Mouse (Mus musculus): ENCODE measurements around the gene Rnase12. TPM values are rescaled to one million over a fixed set of nuclear protein-coding genes. Genes with fewer than 3 reads are reported as not detected.

Gene Rnase12
- total and polyA plus RNA-seq, 2 experiments: not detected

GRCm38 (mm10) chr14:51009572-51009971 is 47.9 kb downstream of the Rnase12 start:
- DNase-seq (ENCODE audit: extremely low read depth, low read depth, low spot score): peak; percentile 94
- Histone ChIP-seq H3K9ac (ENCODE audit: low read depth, low read length) (no peak overlapping the region), H3K4me1 (ENCODE audit: control insufficient read depth, insufficient read depth, low read length) (peaks cover 19% of the 10 kb centered on the region), H3K4me3 (ENCODE audit: insufficient read depth, low read depth, low read length) (no peak overlapping the region), H3K79me2 (ENCODE audit: control insufficient read depth, insufficient read depth, low read length) (no peaks in the 10 kb centered on the region), H3K27me3 (ENCODE audit: control insufficient read depth, insufficient read depth, low read length) (no peaks in the 10 kb centered on the region), H3K27ac (replicated peaks; ENCODE audit: insufficient read depth, low read depth, low read length) (peak overlapping the region; percentile 14; the same call in 1 of the 2 replicates), H3K36me3 (ENCODE audit: control insufficient read depth, insufficient read depth, low read length) (no peaks in the 10 kb centered on the region)
- TF ChIP-seq CTCF (IDR thresholded peaks at IDR 0.05; ENCODE audit: low read depth, low read length) (no peak), POLR2A (IDR thresholded peaks at IDR 0.05; ENCODE audit: extremely low read depth, insufficient read depth, low read length) (no peak)
- 36% methylated on average over 6 of the region's 6 CpGs for WGBS

- H3K9ac ChIP-seq (ENCODE audit: low read depth, low read length): no peak overlapping the region
- DNase-seq (ENCODE audit: extremely low read depth, low read depth, low spot score): no peak
- TF ChIP-seq CTCF (IDR thresholded peaks at IDR 0.05; ENCODE audit: low read depth, low read length): no peak
- no peak for TF ChIP-seq POLR2A (IDR thresholded peaks at IDR 0.05; ENCODE audit: extremely low read depth, insufficient read depth, low read length)
- no peak overlapping the region for H3K4me3 ChIP-seq (ENCODE audit: insufficient read depth, low read depth, low read length)
- H3K79me2 ChIP-seq (ENCODE audit: control insufficient read depth, insufficient read depth, low read length): no peaks in the 10 kb centered on the region
- no peaks in the 10 kb centered on the region for H3K27me3 ChIP-seq (ENCODE audit: control insufficient read depth, insufficient read depth, low read length)
- H3K4me1 ChIP-seq (ENCODE audit: control insufficient read depth, insufficient read depth, low read length): peaks cover 19% of the 10 kb centered on the region
- H3K27ac ChIP-seq (replicated peaks; ENCODE audit: insufficient read depth, low read depth, low read length): peak overlapping the region; percentile 78
- WGBS: 73% methylated on average over 4 of the region's 4 CpGs
- no peaks in the 10 kb centered on the region for H3K36me3 ChIP-seq (ENCODE audit: control insufficient read depth, insufficient read depth, low read length)
Observed at GRCm38 (mm10) chr14:51008781-51009180, 48.7 kb downstream of the Rnase12 start.

GRCm38 (mm10) chr14:51007914-51008713 is 49.3 kb downstream of the Rnase12 start:
- H3K4me1 ChIP-seq (ENCODE audit: control insufficient read depth, insufficient read depth, low read length): peaks cover 19% of the 10 kb centered on the region
- no peaks in the 10 kb centered on the region for H3K27me3 ChIP-seq (ENCODE audit: control insufficient read depth, insufficient read depth, low read length)
- WGBS: 22% methylated on average over 13 of the region's 13 CpGs
- H3K79me2 ChIP-seq (ENCODE audit: control insufficient read depth, insufficient read depth, low read length): no peaks in the 10 kb centered on the region
- DNase-seq (ENCODE audit: extremely low read depth, low read depth, low spot score): peak; percentile 100
- no peak overlapping the region for H3K4me3 ChIP-seq (ENCODE audit: insufficient read depth, low read depth, low read length)
- TF ChIP-seq CTCF (IDR thresholded peaks at IDR 0.05; ENCODE audit: low read depth, low read length) (no peak), POLR2A (IDR thresholded peaks at IDR 0.05; ENCODE audit: extremely low read depth, insufficient read depth, low read length) (no peak)
- peak overlapping the region; percentile 96 for H3K27ac ChIP-seq (replicated peaks; ENCODE audit: insufficient read depth, low read depth, low read length)
- H3K36me3 ChIP-seq (ENCODE audit: control insufficient read depth, insufficient read depth, low read length): no peaks in the 10 kb centered on the region
- H3K9ac ChIP-seq (ENCODE audit: low read depth, low read length): peak overlapping the region; percentile 55

- Histone ChIP-seq H3K4me1 (ENCODE audit: control insufficient read depth, insufficient read depth, low read length) (peaks cover 19% of the 10 kb centered on the region), H3K27me3 (ENCODE audit: control insufficient read depth, insufficient read depth, low read length) (no peaks in the 10 kb centered on the region), H3K36me3 (ENCODE audit: control insufficient read depth, insufficient read depth, low read length) (no peaks in the 10 kb centered on the region), H3K9ac (ENCODE audit: low read depth, low read length) (peak within 1 kb of the TSS; percentile 55), H3K27ac (replicated peaks; ENCODE audit: insufficient read depth, low read depth, low read length) (peak within 1 kb of the TSS; percentile 96), H3K79me2 (ENCODE audit: control insufficient read depth, insufficient read depth, low read length) (no peaks in the 10 kb centered on the region), H3K4me3 (ENCODE audit: insufficient read depth, low read depth, low read length) (no peak within 1 kb of the TSS)
- TF ChIP-seq CTCF (IDR thresholded peaks at IDR 0.05; ENCODE audit: low read depth, low read length): no peak
- no peak for TF ChIP-seq POLR2A (IDR thresholded peaks at IDR 0.05; ENCODE audit: extremely low read depth, insufficient read depth, low read length)
- DNase-seq (ENCODE audit: extremely low read depth, low read depth, low spot score): no peak
- WGBS: 83% methylated on average over 8 of the region's 8 CpGs
Observed at GRCm38 (mm10) chr14:51007152-51007801, 50.2 kb downstream of the Rnase12 start, which contains the start of gene Rnase10. Rnase10 (plus strand) TSS chr14:51007751.

Other genes with a start within 250 kb of the Rnase12 start
- gene Ccnb1ip1, start 249.9 kb downstream of the Rnase12 start, total RNA-seq (2014; rRNA removed): 0.92 TPM in 1 of 2 replicates, not detected in the other
- gene Ccnb1ip1, start 249.9 kb downstream of the Rnase12 start, polyA plus RNA-seq (2012; rRNA removed): not detected in 2 replicates
- gene Parp2, start 249.8 kb downstream of the Rnase12 start, total RNA-seq (2014; rRNA removed): 11.0 and 11.5 TPM in 2 replicates
- 4.8 and 6.2 TPM in 2 replicates for gene Parp2, start 249.8 kb downstream of the Rnase12 start, polyA plus RNA-seq (2012; rRNA removed)
- gene Tep1, start 187.1 kb downstream of the Rnase12 start, total RNA-seq (2014; rRNA removed): 9.0 and 14.2 TPM in 2 replicates
- 9.9 and 13.1 TPM in 2 replicates for gene Tep1, start 187.1 kb downstream of the Rnase12 start, polyA plus RNA-seq (2012; rRNA removed)
- 0.07 and 0.09 TPM in 2 replicates for gene Klhl33, start 160.2 kb downstream of the Rnase12 start, total RNA-seq (2014; rRNA removed)
- gene Klhl33, start 160.2 kb downstream of the Rnase12 start, polyA plus RNA-seq (2012; rRNA removed): 0.05 TPM in 1 of 2 replicates, not detected in the other
- 69.2 and 85.0 TPM in 2 replicates for gene Osgep, start 132.8 kb downstream of the Rnase12 start, total RNA-seq (2014; rRNA removed)
- 41.5 and 50.1 TPM in 2 replicates for gene Osgep, start 132.8 kb downstream of the Rnase12 start, polyA plus RNA-seq (2012; rRNA removed)
- gene Apex1, start 132.7 kb downstream of the Rnase12 start, total RNA-seq (2014; rRNA removed): 27.8 and 33.6 TPM in 2 replicates
- gene Apex1, start 132.7 kb downstream of the Rnase12 start, polyA plus RNA-seq (2012; rRNA removed): 27.1 and 28.4 TPM in 2 replicates
- gene Pip4p1, start 126.8 kb downstream of the Rnase12 start, total RNA-seq (2014; rRNA removed): 11.9 and 18.7 TPM in 2 replicates
- 40.5 and 43.6 TPM in 2 replicates for gene Pip4p1, start 126.8 kb downstream of the Rnase12 start, polyA plus RNA-seq (2012; rRNA removed)
- gene Pnp, start 126.6 kb downstream of the Rnase12 start, total RNA-seq (2014; rRNA removed): 102 and 111 TPM in 2 replicates
- gene Pnp, start 126.6 kb downstream of the Rnase12 start, polyA plus RNA-seq (2012; rRNA removed): 83.1 and 97.7 TPM in 2 replicates
- gene Gm49342, start 113.1 kb downstream of the Rnase12 start, total RNA-seq (2014; rRNA removed): 51.7 and 94.7 TPM in 2 replicates
- 45.7 and 80.3 TPM in 2 replicates for gene Gm49342, start 113.1 kb downstream of the Rnase12 start, polyA plus RNA-seq (2012; rRNA removed)
- gene Pnp2, start 101.7 kb downstream of the Rnase12 start, total RNA-seq (2014; rRNA removed): 0.81 and 1.1 TPM in 2 replicates
- 0.16 TPM in 1 of 2 replicates, not detected in the other for gene Pnp2, start 101.7 kb downstream of the Rnase12 start, polyA plus RNA-seq (2012; rRNA removed)
- 0.09 TPM in 1 of 2 replicates, not detected in the other for gene Rnase10, start 49.9 kb downstream of the Rnase12 start, total RNA-seq (2014; rRNA removed)
- 0.09 and 0.11 TPM in 2 replicates for gene Rnase10, start 49.9 kb downstream of the Rnase12 start, polyA plus RNA-seq (2012; rRNA removed)
- gene Rnase9, start 15.8 kb downstream of the Rnase12 start, total RNA-seq (2014; rRNA removed): not detected in 2 replicates
- gene Rnase9, start 15.8 kb downstream of the Rnase12 start, polyA plus RNA-seq (2012; rRNA removed): not detected in 2 replicates
- gene Rnase11, start 7.5 kb downstream of the Rnase12 start, total RNA-seq (2014; rRNA removed): not detected in 2 replicates
- not detected in 2 replicates for gene Rnase11, start 7.5 kb downstream of the Rnase12 start, polyA plus RNA-seq (2012; rRNA removed)
- gene Olfr750, start 16.8 kb upstream of the Rnase12 start, total RNA-seq (2014; rRNA removed): not detected in 2 replicates
- gene Olfr750, start 16.8 kb upstream of the Rnase12 start, polyA plus RNA-seq (2012; rRNA removed): not detected in 2 replicates
- gene Rnase4, start 33.4 kb upstream of the Rnase12 start, total RNA-seq (2014; rRNA removed): 1,910 and 2,134 TPM in 2 replicates
- 1,816 and 2,115 TPM in 2 replicates for gene Rnase4, start 33.4 kb upstream of the Rnase12 start, polyA plus RNA-seq (2012; rRNA removed)
- gene Ang, start 33.5 kb upstream of the Rnase12 start, total RNA-seq (2014; rRNA removed): 224 and 249 TPM in 2 replicates
- 541 and 671 TPM in 2 replicates for gene Ang, start 33.5 kb upstream of the Rnase12 start, polyA plus RNA-seq (2012; rRNA removed)
- gene Eddm3b, start 56.8 kb upstream of the Rnase12 start, total RNA-seq (2014; rRNA removed): not detected in 2 replicates
- gene Eddm3b, start 56.8 kb upstream of the Rnase12 start, polyA plus RNA-seq (2012; rRNA removed): not detected in 2 replicates
- 1.1 and 1.2 TPM in 2 replicates for gene Rnase6, start 66.2 kb upstream of the Rnase12 start, total RNA-seq (2014; rRNA removed)
- gene Rnase6, start 66.2 kb upstream of the Rnase12 start, polyA plus RNA-seq (2012; rRNA removed): 0.57 and 1.0 TPM in 2 replicates
- 7.4 and 28.5 TPM in 2 replicates for gene Rnase1, start 89.1 kb upstream of the Rnase12 start, total RNA-seq (2014; rRNA removed)
- gene Rnase1, start 89.1 kb upstream of the Rnase12 start, polyA plus RNA-seq (2012; rRNA removed): 0.09 TPM in 2 replicates
- gene Rnase2b, start 104.6 kb upstream of the Rnase12 start, total RNA-seq (2014; rRNA removed): not detected in 2 replicates
- not detected in 2 replicates for gene Rnase2b, start 104.6 kb upstream of the Rnase12 start, polyA plus RNA-seq (2012; rRNA removed)
- gene Ang2, start 141.5 kb upstream of the Rnase12 start, total RNA-seq (2014; rRNA removed): not detected in 2 replicates
- gene Ang2, start 141.5 kb upstream of the Rnase12 start, polyA plus RNA-seq (2012; rRNA removed): not detected in 2 replicates
- not detected in 2 replicates for gene Ear14, start 145.7 kb upstream of the Rnase12 start, total RNA-seq (2014; rRNA removed)
- not detected in 2 replicates for gene Ear14, start 145.7 kb upstream of the Rnase12 start, polyA plus RNA-seq (2012; rRNA removed)
- not detected in 2 replicates for gene Rnase2a, start 198.5 kb upstream of the Rnase12 start, total RNA-seq (2014; rRNA removed)
- gene Rnase2a, start 198.5 kb upstream of the Rnase12 start, polyA plus RNA-seq (2012; rRNA removed): not detected in 2 replicates